Comparison of ENCODE assay signal across 8 mouse cellular contexts in the genomic region with DNA sequence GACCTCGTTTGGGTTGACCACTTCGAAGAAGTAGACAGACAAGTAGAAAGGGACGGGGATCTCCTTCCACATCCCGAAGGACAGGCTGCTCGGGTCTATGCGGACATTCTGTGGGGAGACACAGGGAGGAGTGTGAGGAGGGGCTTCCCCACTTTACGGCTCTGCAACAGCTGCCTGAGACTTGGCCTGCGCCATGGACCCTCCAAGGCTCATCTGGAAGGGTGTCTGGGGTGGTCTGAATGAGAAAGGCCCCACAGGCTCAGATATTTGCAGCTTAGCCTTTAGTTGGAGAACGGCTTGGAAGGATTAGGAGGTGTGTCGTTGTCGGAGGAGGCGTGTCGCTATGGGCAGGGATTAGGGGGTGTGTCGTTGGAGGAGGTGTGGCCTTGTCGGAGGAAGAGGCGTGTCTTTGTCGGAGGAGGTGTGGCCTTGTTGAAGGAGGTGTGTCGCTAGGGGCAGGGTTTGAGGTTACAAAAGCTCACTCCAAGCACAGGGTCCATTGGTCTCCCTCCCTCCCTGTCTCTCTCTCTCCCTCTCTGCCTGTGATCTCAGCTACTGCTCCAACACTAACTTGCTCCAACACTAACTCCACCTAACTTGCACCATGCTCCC. TPM values are rescaled to one million over a fixed set of nuclear protein-coding genes. Genes with fewer than 3 reads are reported as not detected.
DNase-seq lines count a peak whose midpoint lies in the region; ATAC-seq lines count a peak whose summit lies in the region.

No protein-coding gene starts in this region.

- peaks cover 32% of the 10 kb centered on the region for H3K36me3 ChIP-seq in embryonic facial prominence, embryonic 10.5 days (replicated peaks)
- peaks cover 8% of the 10 kb centered on the region for H3K36me3 ChIP-seq in intestine, embryonic 16.5 days (ENCODE audit: control insufficient read depth, insufficient read depth, low read length)
- peaks cover 25% of the 10 kb centered on the region for H3K36me3 ChIP-seq in liver, embryonic 16.5 days (ENCODE audit: control insufficient read depth, insufficient read depth)
- peaks cover 3% of the 10 kb centered on the region; the same call in 1 of the 2 replicates for H3K36me3 ChIP-seq in stomach, embryonic 14.5 days (ENCODE audit: control insufficient read depth, insufficient read depth, low read length)

- H3K9me3 ChIP-seq in embryonic facial prominence, embryonic 10.5 days = peaks cover 4% of the 10 kb centered on the region; the same call in 1 of the 2 replicates
- H3K9me3 ChIP-seq in intestine, embryonic 16.5 days (ENCODE audit: control insufficient read depth, low read length) = 0 out of 2 replicates have a peak, but pooled peaks cover 6% of the 10 kb centered on the region
- H3K9me3 ChIP-seq in liver, embryonic 16.5 days (replicated peaks; ENCODE audit: control insufficient read depth, low read length) = no peaks in the 10 kb centered on the region; the same call in 1 of the 2 replicates
- no peaks in the 10 kb centered on the region for H3K9me3 ChIP-seq in stomach, embryonic 14.5 days (ENCODE audit: control insufficient read depth, low read depth, low read length)

- no peaks in the 10 kb centered on the region for H3K27me3 ChIP-seq in embryonic facial prominence, embryonic 10.5 days (replicated peaks; ENCODE audit: low read depth, poor library complexity, severe bottlenecking)
- no peaks in the 10 kb centered on the region for H3K27me3 ChIP-seq in intestine, embryonic 16.5 days (replicated peaks; ENCODE audit: control insufficient read depth, insufficient read depth, low read length)
- no peaks in the 10 kb centered on the region for H3K27me3 ChIP-seq in liver, embryonic 16.5 days (ENCODE audit: control insufficient read depth, insufficient read depth, low read depth, low read length)
- no peaks in the 10 kb centered on the region for H3K27me3 ChIP-seq in stomach, embryonic 14.5 days (ENCODE audit: control insufficient read depth, insufficient read depth, low read length)

- peaks cover 21% of the 10 kb centered on the region for H3K4me1 ChIP-seq in embryonic facial prominence, embryonic 10.5 days
- no peaks in the 10 kb centered on the region for H3K4me1 ChIP-seq in intestine, embryonic 16.5 days (ENCODE audit: control insufficient read depth, insufficient read depth, low read length)
- peaks cover 15% of the 10 kb centered on the region for H3K4me1 ChIP-seq in liver, embryonic 16.5 days (ENCODE audit: control insufficient read depth, low read depth, low read length)
- 0 out of 2 replicates have a peak, but pooled peaks cover 2% of the 10 kb centered on the region for H3K4me1 ChIP-seq in stomach, embryonic 14.5 days (ENCODE audit: control insufficient read depth, insufficient read depth, low read length)

- peak; percentile 81 for ATAC-seq in intestine, embryonic 16.5 days
- ATAC-seq in liver, embryonic 16.5 days (ENCODE audit: low read depth) = peak; percentile 71
- peak; percentile 81 for ATAC-seq in stomach, embryonic 14.5 days (ENCODE audit: insufficient number of reproducible peaks, insufficient read depth, low FRiP score, low read depth)
- no peak for ATAC-seq in erythroid progenitor cell, adult 5-6 weeks (replicated peaks; ENCODE audit: low FRiP score, poor library complexity, severe bottlenecking)

- H3K4me2 ChIP-seq in intestine, embryonic 16.5 days (ENCODE audit: low read depth, low read length) = no peak overlapping the region
- no peak overlapping the region for H3K4me2 ChIP-seq in liver, embryonic 16.5 days (ENCODE audit: low read depth, low read length)
- H3K4me2 ChIP-seq in stomach, embryonic 14.5 days (replicated peaks; ENCODE audit: low read depth, low read length) = peak overlapping the region; percentile 13; the same call in 1 of the 2 replicates

- WGBS in embryonic facial prominence, embryonic 10.5 days = 20% methylated on average over 18 of the region's 18 CpGs
- 27% methylated on average over 18 of the region's 18 CpGs for WGBS in intestine, embryonic 16.5 days
- WGBS in liver, embryonic 16.5 days (ENCODE audit: insufficient replicate concordance) = 42% methylated on average over 18 of the region's 18 CpGs
- 21% methylated on average over 18 of the region's 18 CpGs for whole genome bisulfite sequencing in stomach, embryonic 14.5 days

- DNase-seq in WW6 (ENCODE audit: low read depth, low spot score) = peak; percentile 78
- peak; percentile 81 for DNase-seq in embryonic facial prominence, embryonic 10.5 days (ENCODE audit: low spot score)
- no peak for DNase-seq in layer of hippocampus, postnatal 36 days
- no peak for DNase-seq in frontal cortex, adult 2 months (ENCODE audit: extremely low spot score in 1 of 2, low spot score in 1 of 2)

- no peak overlapping the region for H3K9ac ChIP-seq in intestine, embryonic 16.5 days (ENCODE audit: low read depth, low read length)
- no peak overlapping the region for H3K9ac ChIP-seq in liver, embryonic 16.5 days (ENCODE audit: low read depth, low read length)
- H3K9ac ChIP-seq in stomach, embryonic 14.5 days (replicated peaks; ENCODE audit: low read depth, low read length) = no peak overlapping the region

- peak overlapping the region; percentile 36 for H3K4me3 ChIP-seq in embryonic facial prominence, embryonic 10.5 days
- H3K4me3 ChIP-seq in intestine, embryonic 16.5 days (ENCODE audit: low read length) = no peak overlapping the region
- H3K4me3 ChIP-seq in liver, embryonic 16.5 days (ENCODE audit: low read depth, low read length) = no peak overlapping the region
- H3K4me3 ChIP-seq in stomach, embryonic 14.5 days (ENCODE audit: low read depth, low read length) = no peak overlapping the region

- H3K27ac ChIP-seq in embryonic facial prominence, embryonic 10.5 days (replicated peaks) = no peak overlapping the region; the same call in 1 of the 2 replicates
- no peak overlapping the region for H3K27ac ChIP-seq in intestine, embryonic 16.5 days (ENCODE audit: low read length)
- no peak overlapping the region for H3K27ac ChIP-seq in liver, embryonic 16.5 days (ENCODE audit: low read length)
- no peak overlapping the region for H3K27ac ChIP-seq in stomach, embryonic 14.5 days (ENCODE audit: low read length)

RNA-seq across cellular contexts. Expression of a gene that starts 36.5 kb away (rescaled TPM):
- polyA plus RNA-seq in embryonic facial prominence, embryonic 10.5 days (2016; fragmentation: Nextera tagmentation; extraction: Ambion mirVana) = 43.2 and 47.3 TPM in 2 replicates
- polyA plus RNA-seq in intestine, embryonic 16.5 days (2015; fragmentation: Nextera tagmentation; extraction: Ambion mirVana) = 59.9 and 73.1 TPM in 2 replicates
- 78.3 and 89.5 TPM in 2 replicates for polyA plus RNA-seq in liver, embryonic 16.5 days (2015; fragmentation: Nextera tagmentation; extraction: Ambion mirVana)
- 45.0 and 47.1 TPM in 2 replicates for polyA plus RNA-seq in stomach, embryonic 14.5 days (2014; fragmentation: Nextera tagmentation; extraction: Ambion mirVana)
- 33.9 and 39.0 TPM in 2 replicates for total RNA-seq in erythroid progenitor cell, adult 5-6 weeks (2015; ENCODE audit: low replicate concordance)
- 35.3 and 44.2 TPM in 2 replicates for total RNA-seq in erythroid progenitor cell, adult 5-6 weeks (2017; ENCODE audit: low replicate concordance)
- 10 to 100 TPM; 32.1 to 32.8 TPM for total RNA-seq in layer of hippocampus, postnatal 36 days (2021)
- polyA plus RNA-seq in frontal cortex, adult 2 months (2012; rRNA removed) = 34.1 and 37.7 TPM in 2 replicates

Comparison
In these comparisons a context has a peak if more than half of its experiments do, and no peak if none do; other contexts are left out.
1. DNase-seq: peak in WW6 (single experiment) and embryonic facial prominence, embryonic 10.5 days (single experiment); none in layer of hippocampus, postnatal 36 days (0 of 2) and frontal cortex, adult 2 months (0 of 2).